Mouse (Mus musculus) erythroid progenitor cell, adult 5-6 weeks (primary cell): ENCODE results near the gene Alkbh6. TPM values are rescaled to one million over a fixed set of nuclear protein-coding genes. Genes with fewer than 3 reads are reported as not detected.

Experiments
- ATAC-seq: replicated peaks from 2 replicates; pipeline ENCODE4 v1.8.0; 2016; ENCODE audit warnings: moderate number of reproducible peaks, mild to moderate bottlenecking, moderate TSS enrichment, inconsistent platforms; ENCODE audit not compliant: poor library complexity, low FRiP score, severe bottlenecking
- total RNA-seq, 2 experiments: library from RNA; stranded (forward) in 1 of 2; stranded (reverse) in 1 of 2; fragments of 150-400 nt in 1 of 2; fragments of 186-747, 209-891 nt in 1 of 2; gene quantifications; 2 replicates each; pipeline versions ENCODE4 v1.2.3 to v1.2.4; 2015 to 2017; ENCODE audit warnings: low replicate concordance in 2 of 2

The Alkbh6 gene
- total RNA-seq, 2 experiments from 2014 or later = 4.2 to 11.3 TPM

- no peak for ATAC-seq
Observed at GRCm38 (mm10) chr7:30293795-30294194, 14.7 kb upstream of the Alkbh6 start.

- no peak for ATAC-seq
Observed at GRCm38 (mm10) chr7:30294296-30294695, 14.2 kb upstream of the Alkbh6 start.

DNA sequence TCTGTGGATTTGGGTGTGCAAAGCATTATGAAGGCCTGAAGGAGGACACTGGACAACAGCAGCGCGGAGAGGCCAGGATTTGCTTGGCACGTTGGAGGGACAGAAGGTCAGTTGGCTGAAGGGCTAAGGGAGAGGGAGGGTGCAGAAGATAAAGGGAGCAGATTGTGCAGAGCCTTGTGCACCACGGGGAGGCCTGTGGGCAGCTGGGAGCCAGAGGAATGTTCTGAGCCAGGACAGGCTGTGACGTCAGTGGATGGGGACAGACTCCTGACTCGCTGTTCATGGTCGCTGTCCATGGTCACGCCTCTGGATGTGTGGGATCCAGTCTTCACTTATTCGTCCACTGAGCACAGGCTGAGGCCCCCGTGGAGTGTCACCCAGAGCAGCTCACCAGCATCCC is 13.4 kb upstream of the Alkbh6 start:
- ATAC-seq = no peak

DNA sequence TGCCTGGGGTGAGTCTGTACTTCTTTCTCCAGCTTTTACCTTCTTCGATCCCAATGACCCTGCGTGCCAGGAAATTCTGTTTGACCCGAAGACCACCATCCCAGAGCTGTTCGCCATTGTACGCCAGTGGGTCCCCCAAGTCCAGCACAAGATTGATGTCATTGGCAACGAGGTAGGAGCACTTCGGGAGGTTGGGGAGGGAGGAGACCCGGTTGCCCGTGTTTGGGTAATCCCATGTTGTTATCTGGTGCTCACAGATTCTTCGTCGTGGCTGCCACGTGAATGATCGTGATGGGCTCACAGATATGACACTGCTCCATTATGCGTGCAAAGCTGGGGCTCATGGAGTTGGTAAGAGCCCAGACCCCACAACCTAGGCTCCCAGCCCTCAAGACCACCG is 11.7 kb upstream of the Alkbh6 start:
- ATAC-seq = no peak

DNA sequence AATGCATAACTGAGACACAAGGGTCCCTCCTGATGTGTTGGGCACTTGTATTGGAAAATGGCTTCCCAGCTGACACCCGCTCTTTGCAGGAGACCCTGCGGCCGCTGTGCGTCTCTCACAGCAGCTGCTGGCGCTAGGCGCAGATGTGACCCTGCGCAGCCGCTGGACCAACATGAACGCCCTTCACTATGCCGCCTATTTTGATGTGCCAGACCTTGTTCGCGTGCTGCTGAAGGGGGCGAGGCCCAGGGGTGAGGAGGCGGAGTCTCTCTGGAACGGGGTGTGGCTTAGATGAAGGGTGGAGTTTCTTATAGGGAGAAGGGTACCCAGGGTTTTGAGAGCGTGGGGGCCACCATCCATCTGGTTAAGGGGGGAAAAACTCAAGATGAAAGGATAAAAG is 11.3 kb upstream of the Alkbh6 start:
- ATAC-seq = no peak

GRCm38 (mm10) chr7:30300914-30301313 is 7.6 kb upstream of the Alkbh6 start:
- ATAC-seq = peak; percentile 69

GRCm38 (mm10) chr7:30306083-30306779 is 2.3 kb upstream of the Alkbh6 start:
- no peak for ATAC-seq

GRCm38 (mm10) chr7:30309395-30310129 is 1.0 kb downstream of the Alkbh6 start:
- no peak for ATAC-seq

DNA sequence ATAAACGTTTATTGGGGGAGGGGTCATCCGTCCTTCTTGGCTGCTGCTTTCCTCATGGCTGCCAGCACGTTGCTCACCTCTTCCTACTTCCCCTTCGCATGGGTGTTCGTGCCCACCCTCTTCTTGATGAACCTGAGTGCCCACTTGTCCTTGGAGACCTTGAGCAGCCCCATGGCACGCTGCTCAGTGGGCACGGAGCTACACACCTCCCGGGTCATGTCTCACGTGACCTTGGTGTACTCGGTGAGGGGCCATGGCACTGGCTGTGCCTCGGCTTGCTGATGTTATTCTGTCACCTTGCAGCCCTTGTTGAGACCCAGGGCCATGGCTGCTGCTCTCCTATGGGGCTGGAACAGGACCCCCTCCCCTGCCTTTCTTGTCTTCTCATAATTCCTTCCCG is 1.6 kb downstream of the Alkbh6 start:
- ATAC-seq = no peak

DNA sequence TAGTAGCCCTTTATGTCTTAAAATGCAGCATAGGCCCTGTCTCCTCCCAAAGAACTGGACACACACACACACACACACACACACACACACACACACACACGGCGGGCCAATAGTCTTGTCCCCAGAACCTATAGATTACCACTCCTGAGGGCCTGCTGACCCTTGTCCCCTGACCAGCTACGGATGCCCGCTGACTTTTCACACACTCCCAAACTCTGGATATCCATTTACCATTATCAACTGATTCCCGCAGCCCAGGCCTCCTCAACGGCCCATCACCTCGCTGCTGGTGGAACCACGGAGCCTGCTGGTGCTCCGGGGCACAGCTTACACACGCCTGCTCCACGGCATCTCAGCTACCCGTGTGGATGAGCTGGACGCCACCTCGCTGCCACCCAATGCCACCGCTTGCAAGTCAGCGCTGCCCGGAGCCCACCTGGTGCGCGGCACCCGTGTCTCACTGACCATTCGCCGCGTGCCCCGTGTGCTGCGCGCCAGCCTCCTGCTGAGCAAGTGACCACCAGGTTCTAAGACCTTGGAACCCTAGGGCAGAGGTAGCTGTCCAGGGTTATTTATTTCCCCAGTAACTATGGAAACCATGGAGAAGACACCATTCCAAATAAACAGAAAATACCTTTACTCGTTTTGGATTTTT is 5.3 kb downstream of the Alkbh6 start:
- ATAC-seq = no peak

DNA sequence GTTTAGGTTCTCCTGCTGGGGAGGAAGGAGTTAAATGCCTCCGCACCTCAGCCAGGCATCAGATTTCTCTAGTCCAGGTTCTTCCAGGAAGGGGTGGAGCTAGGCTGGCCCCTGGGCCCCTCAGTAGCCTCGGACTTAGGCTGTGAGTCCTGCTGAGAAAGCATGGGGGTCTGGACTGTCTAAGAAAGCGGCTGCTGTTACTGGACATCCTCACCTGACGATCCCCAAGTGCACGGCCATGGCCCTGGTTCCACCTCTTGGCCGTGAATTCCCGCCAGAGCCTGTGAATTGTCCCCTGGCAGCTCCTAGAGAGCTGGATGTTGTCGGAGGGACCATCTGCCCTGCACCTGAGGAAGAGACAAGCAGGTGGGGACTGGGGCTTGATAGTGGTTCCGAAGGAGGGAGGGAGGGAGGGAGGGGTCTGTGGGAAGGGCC is 6.2 kb downstream of the Alkbh6 start, which contains the start of gene Syne4:
Gene Syne4, plus strand, starts transcription at position 87 of the 435 bp plus-strand sequence.
- ATAC-seq = no peak

- no peak for ATAC-seq
Observed at GRCm38 (mm10) chr7:30315559-30316529, 7.3 kb downstream of the Alkbh6 start.

DNA sequence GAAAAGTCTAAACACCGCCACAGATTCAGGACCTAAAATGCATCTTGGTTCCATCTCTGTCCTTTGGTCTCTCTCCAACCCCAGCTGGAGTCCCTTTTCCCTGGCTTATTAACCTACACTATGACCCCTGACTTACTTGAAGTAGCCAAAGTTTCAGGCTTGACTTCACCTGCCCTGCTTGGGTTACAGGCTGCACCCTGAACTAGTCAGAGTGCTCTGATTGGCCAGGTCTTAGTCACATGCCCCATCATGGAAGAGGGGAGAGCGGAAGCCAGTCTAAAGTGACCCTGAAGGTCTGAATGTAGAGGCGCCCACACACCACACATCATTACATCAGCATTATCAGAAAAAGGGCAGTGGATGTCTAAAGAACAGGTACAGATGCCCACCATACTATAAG is 9.6 kb downstream of the Alkbh6 start:
- no peak for ATAC-seq

DNA sequence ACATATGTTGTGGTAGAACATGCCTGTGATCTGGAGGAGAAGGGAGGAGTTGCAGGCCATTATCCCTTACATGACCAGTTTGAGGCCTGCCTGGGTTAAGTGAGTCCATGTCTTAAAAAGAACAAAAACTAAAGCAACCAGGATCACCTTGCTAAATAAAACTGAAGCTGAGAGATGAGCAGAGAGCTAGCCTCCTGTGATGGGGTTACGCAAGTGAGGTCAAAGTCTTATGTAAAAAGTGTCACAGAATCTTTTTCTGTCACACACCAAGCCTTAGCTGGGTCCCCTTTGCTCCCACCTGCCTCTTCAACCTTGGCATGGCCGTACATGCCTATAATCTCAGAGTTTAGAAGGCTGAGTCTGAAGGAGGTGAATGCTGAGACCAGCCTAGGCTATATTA is 12.4 kb downstream of the Alkbh6 start:
- no peak for ATAC-seq

DNA sequence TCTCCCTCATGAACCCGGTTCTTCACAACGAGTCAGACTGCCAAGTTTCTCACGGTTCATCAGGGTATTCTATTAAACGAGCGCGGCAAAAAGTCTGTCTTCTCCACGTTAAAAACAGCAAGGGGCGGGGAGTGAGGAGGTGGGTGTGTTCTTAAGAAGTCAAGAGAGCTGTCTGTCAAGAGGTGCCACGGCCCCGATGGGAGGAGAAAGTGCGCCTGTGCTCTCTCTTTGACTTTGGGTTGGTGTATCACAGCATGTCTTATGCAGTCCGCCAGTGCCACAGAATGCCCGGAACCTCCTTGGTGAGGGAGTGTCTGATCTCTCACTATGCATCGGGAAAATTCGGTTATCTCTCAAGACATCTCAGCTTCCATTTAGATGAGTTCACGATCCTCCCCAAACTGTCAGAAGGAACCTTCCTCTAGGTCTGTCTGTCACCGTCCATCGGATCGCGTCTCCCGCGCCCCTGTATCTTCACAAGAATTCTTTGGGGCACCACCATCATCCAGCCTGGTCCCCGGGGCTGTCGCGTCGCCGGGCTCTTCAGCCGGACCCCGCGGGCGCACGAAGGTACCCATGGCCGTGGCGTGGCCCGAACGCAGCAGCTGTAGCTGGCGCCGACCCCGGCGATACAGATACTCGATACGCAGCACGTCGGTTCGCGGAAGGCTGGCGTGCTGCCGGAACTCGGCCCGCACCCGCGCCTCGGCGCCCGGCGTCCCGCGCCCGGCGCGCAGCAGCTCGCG is 13.2 kb downstream of the Alkbh6 start, which contains the start of gene E130208F15Rik:
Gene E130208F15Rik, plus strand, starts transcription at position 202 of the 746 bp plus-strand sequence.
- ATAC-seq = peak; percentile 48; the same call in 1 of the 2 replicates

DNA sequence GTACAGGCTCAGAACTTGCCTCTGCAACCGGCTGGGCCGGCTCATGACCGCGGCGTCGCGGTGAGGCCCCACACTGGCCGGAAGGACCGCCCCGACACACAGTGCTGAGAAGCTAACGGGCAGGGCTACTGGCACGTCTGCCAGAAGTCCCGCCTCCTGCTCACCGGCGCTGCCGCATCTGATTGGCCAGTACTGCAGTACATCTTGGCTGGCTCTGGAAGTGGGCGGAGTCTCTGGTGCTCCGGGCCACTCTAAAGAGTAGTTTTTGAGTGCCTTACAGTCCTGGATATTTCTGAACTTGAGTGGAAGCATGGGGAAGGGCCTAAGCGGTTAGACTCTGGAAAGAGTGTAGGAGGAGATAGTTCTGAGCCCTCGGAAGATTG is 13.8 kb downstream of the Alkbh6 start:
- peak; percentile 98 for ATAC-seq

GRCm38 (mm10) chr7:30322865-30323264 is 14.3 kb downstream of the Alkbh6 start:
- no peak for ATAC-seq

GRCm38 (mm10) chr7:30323795-30324194 is 15.3 kb downstream of the Alkbh6 start, which contains the start of gene Sdhaf1:
Gene Sdhaf1, minus strand, starts transcription at chr7:30323895.
- ATAC-seq = no peak
